Mouse (Mus musculus): ENCODE measurements around the gene Kank2. TPM values are rescaled to one million over a fixed set of nuclear protein-coding genes. Genes with fewer than 3 reads are reported as not detected.

Kank2 gene
- total and polyA plus RNA-seq, 3 experiments: 7.6 to 16.3 TPM; not detected in 1

GRCm38 (mm10) chr9:21748491-21748890 lies 50.1 kb downstream of the Kank2 start (continued):
- TF ChIP-seq EP300 (IDR thresholded peaks at IDR 0.05; ENCODE audit: low read depth in 1 of 2, low read length in 2 of 2) (no peak), MAX (IDR thresholded peaks at IDR 0.05; ENCODE audit: low read length) (peak; percentile 38; the same call in 1 of the 2 replicates), POLR2A (IDR thresholded peaks at IDR 0.05; ENCODE audit: control insufficient read depth in 1 of 2, insufficient read depth in 1 of 2, low read depth in 1 of 2, low read length in 2 of 2, poor library complexity in 1 of 2) (no peak), ZKSCAN1 (IDR thresholded peaks at IDR 0.05; ENCODE audit: low read depth, low read length) (no peak), ZNF384 (IDR thresholded peaks at IDR 0.05; ENCODE audit: low read depth, low read length) (no peak), CHD1 (IDR thresholded peaks at IDR 0.05; ENCODE audit: low read depth, low read length) (no peak), NELFE (IDR thresholded peaks at IDR 0.05; ENCODE audit: low read depth, low read length) (peak; percentile 19; the same call in 1 of the 2 replicates), ETS1 (IDR thresholded peaks at IDR 0.05; ENCODE audit: low read depth, low read length) (no peak), E2F4 (IDR thresholded peaks at IDR 0.05; ENCODE audit: borderline replicate concordance, low read depth, low read length) (no peak), JUND (IDR thresholded peaks at IDR 0.05; ENCODE audit: low read depth, low read length) (no peak), GABPA (IDR thresholded peaks at IDR 0.05; ENCODE audit: low read depth, low read length) (no peak), USF1 (IDR thresholded peaks at IDR 0.05; ENCODE audit: low read depth, low read length) (0 out of 2 replicates have a peak, but pooled peaks have one; percentile 5), POLR2AphosphoS2 (IDR thresholded peaks at IDR 0.05; ENCODE audit: low read length) (no peak; the same call in 1 of the 2 replicates), ZMIZ1 (IDR thresholded peaks at IDR 0.05; ENCODE audit: low read depth, low read length) (no peak; the same call in 1 of the 2 replicates), CHD2 (IDR thresholded peaks at IDR 0.05; ENCODE audit: low read length) (no peak)

DNA sequence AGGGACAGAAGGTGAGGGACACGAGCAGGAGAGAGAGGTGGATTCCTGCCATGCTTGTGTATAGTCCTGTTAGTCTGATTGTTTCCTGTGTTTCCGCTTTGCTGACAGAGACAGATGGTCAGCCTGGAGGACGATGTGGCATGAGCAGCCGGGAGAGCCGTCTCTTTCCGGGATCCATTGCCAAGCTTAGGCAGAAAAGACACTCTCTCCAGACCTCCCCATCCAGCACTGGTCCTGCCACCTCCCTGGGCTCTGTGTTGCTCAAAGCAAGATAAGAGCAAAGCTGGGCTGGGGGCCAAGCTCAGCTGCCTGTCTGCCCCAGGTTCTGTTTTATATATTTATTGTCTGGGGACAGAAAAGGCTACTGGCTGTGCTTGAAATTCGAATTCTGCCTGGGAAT lies 50.5 kb downstream of the Kank2 start:
- peak; percentile 99 for DNase-seq (ENCODE audit: low read depth, low spot score)
- H3K79me2 ChIP-seq (ENCODE audit: control insufficient read depth, insufficient read depth, low read length, poor library complexity): no peaks in the 10 kb centered on the region
- no peaks in the 10 kb centered on the region for H3K27me3 ChIP-seq (ENCODE audit: control insufficient read depth in 1 of 2, insufficient read depth in 2 of 2, low read length in 2 of 2)
- H3K4me3 ChIP-seq (ENCODE audit: control insufficient read depth in 1 of 2, insufficient read depth in 1 of 2, low read depth in 2 of 2, low read length in 2 of 2): no peak overlapping the region
- H3K9ac ChIP-seq (ENCODE audit: control insufficient read depth, low read depth, low read length, poor library complexity, severe bottlenecking): no peak overlapping the region
- peaks cover 8 to 42% of the 10 kb centered on the region in 2 experiments for H3K36me3 ChIP-seq (ENCODE audit: control insufficient read depth in 1 of 2, insufficient read depth in 2 of 2, low read length in 2 of 2)
- peaks cover 10 to 14% of the 10 kb centered on the region in 2 experiments for H3K4me1 ChIP-seq (ENCODE audit: control insufficient read depth in 1 of 2, insufficient read depth in 2 of 2, low read length in 2 of 2)
- H3K27ac ChIP-seq (ENCODE audit: control insufficient read depth, low read depth, low read length): 0 out of 2 replicates have a peak overlapping the region, but pooled peaks have one; percentile 0
- H3K9me3 ChIP-seq (replicated peaks; ENCODE audit: insufficient read depth, low read length): no peaks in the 10 kb centered on the region
- TF ChIP-seq MAFK (IDR thresholded peaks at IDR 0.05; ENCODE audit: borderline replicate concordance, low read depth, low read length) (no peak), ELF1 (IDR thresholded peaks at IDR 0.05; ENCODE audit: low read depth, low read length) (peak; percentile 55), POLR2AphosphoS2 (IDR thresholded peaks at IDR 0.05; ENCODE audit: low read length) (no peak), RAD21 (IDR thresholded peaks at IDR 0.05; ENCODE audit: low read depth, low read length) (no peak), MYC (IDR thresholded peaks at IDR 0.05; ENCODE audit: low read depth, low read length) (no peak), MEF2A (IDR thresholded peaks at IDR 0.05; ENCODE audit: extremely low read depth, insufficient replicate concordance, low read depth, low read length, poor library complexity, severe bottlenecking) (no peak), RCOR1 (IDR thresholded peaks at IDR 0.05; ENCODE audit: low read depth, low read length) (peak; percentile 89), E2F4 (IDR thresholded peaks at IDR 0.05; ENCODE audit: borderline replicate concordance, low read depth, low read length) (no peak), TCF12 (IDR thresholded peaks at IDR 0.05; ENCODE audit: low read depth, low read length) (peak; percentile 77), CHD2 (IDR thresholded peaks at IDR 0.05; ENCODE audit: low read length) (no peak), ZKSCAN1 (IDR thresholded peaks at IDR 0.05; ENCODE audit: low read depth, low read length) (no peak), CHD1 (IDR thresholded peaks at IDR 0.05; ENCODE audit: low read depth, low read length) (no peak), SMC3 (IDR thresholded peaks at IDR 0.05; ENCODE audit: low read depth, low read length) (peak; percentile 44), JUND (IDR thresholded peaks at IDR 0.05; ENCODE audit: low read depth, low read length) (no peak), MYB (IDR thresholded peaks at IDR 0.05; ENCODE audit: low read depth, low read length) (no peak), MAX (IDR thresholded peaks at IDR 0.05; ENCODE audit: low read length) (no peak), POLR2AphosphoS5 (IDR thresholded peaks at IDR 0.05; ENCODE audit: borderline replicate concordance, low read depth, low read length) (no peak), CTCF (IDR thresholded peaks at IDR 0.05 in 2 of 3, conservative IDR thresholded peaks at IDR 0.05 in 1 of 3; ENCODE audit: control insufficient read depth in 1 of 3, insufficient read depth in 1 of 3, low read depth in 2 of 3, low read length in 3 of 3, poor library complexity in 1 of 3, severe bottlenecking in 1 of 3) (no peak), ETS1 (IDR thresholded peaks at IDR 0.05; ENCODE audit: low read depth, low read length) (peak; percentile 92), USF1 (IDR thresholded peaks at IDR 0.05; ENCODE audit: low read depth, low read length) (0 out of 2 replicates have a peak, but pooled peaks have one; percentile 6), ZNF384 (IDR thresholded peaks at IDR 0.05; ENCODE audit: low read depth, low read length) (no peak; the same call in 1 of the 2 replicates), TAL1 (IDR thresholded peaks at IDR 0.05; ENCODE audit: low read length) (peak; percentile 63), USF2 (IDR thresholded peaks at IDR 0.05; ENCODE audit: borderline replicate concordance in 1 of 2, insufficient read depth in 1 of 2, low read depth in 1 of 2, low read length in 2 of 2) (no peak), HCFC1 (IDR thresholded peaks at IDR 0.05; ENCODE audit: low read depth, low read length) (0 out of 2 replicates have a peak, but pooled peaks have one; percentile 31), ZC3H11A (IDR thresholded peaks at IDR 0.05; ENCODE audit: low read depth, low read length) (no peak), MAZ (IDR thresholded peaks at IDR 0.05; ENCODE audit: low read depth, low read length) (peak; percentile 74), EP300 (IDR thresholded peaks at IDR 0.05; ENCODE audit: low read depth in 1 of 2, low read length in 2 of 2) (peak; percentile 72 to 85), MXI1 (IDR thresholded peaks at IDR 0.05; ENCODE audit: low read depth, low read length) (peak; percentile 77)

Measured in MEL (cell line).